Mouse (Mus musculus): ENCODE results near the gene Tbce.

DNA sequence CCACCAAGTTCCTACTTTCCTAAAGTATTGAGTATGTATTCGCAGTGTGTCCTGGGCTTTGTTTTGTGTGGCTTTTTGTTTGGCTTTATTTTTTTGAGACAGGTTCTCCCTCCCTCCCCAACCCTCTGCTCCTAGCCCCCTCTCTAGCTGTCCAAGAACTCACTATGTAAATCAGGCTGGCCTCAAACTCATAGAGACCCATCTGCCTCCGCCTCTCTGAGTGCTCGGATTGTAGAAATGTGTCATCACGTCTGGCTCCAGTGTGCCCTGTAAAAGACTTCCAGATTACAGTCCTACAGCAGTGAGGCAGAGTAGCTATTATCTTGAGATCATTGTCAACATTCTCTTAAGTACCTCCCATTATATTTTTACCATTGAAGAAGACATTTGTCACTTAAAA lies 78.4 kb downstream of the Tbce start:
- no peak for TF ChIP-seq POLR2A (IDR thresholded peaks at IDR 0.05; ENCODE audit: control insufficient read depth in 1 of 2, insufficient read depth in 1 of 2, low read depth in 1 of 2, low read length in 2 of 2, poor library complexity in 1 of 2)
- TF ChIP-seq CTCF (IDR thresholded peaks at IDR 0.05 in 2 of 3, conservative IDR thresholded peaks at IDR 0.05 in 1 of 3; ENCODE audit: control insufficient read depth in 1 of 3, insufficient read depth in 1 of 3, low read depth in 2 of 3, low read length in 3 of 3, poor library complexity in 1 of 3, severe bottlenecking in 1 of 3), result no peak
- no peak for TF ChIP-seq USF1 (IDR thresholded peaks at IDR 0.05; ENCODE audit: low read depth, low read length)

All from MEL (cell line).